Mouse (Mus musculus): ENCODE measurements around the gene Sltm.
"Not testable (repeated sequence)": the region's sequence is repeated elsewhere in the genome, so short reads cannot be mapped to it uniquely, and the experiment has no call there.

The Sltm gene

DNA sequence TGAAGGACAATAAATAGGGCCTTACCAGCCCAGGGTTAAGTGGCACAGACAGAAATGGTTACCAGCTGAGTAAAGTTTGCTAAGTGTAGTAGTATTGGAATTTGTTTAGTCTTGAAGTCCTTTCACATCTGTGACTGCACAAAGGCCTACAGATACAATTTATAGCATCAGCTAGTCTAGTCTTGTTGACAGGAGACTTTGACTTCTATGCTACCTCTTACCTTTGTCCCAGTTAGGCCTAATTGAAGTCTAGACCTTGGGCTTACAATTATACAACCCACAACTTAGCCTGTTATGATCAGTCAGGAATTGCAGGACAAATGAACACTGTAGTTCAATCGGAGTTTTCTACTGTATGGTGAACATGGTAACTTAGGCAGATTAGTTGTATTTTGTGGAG, 9.0 kb downstream of the Sltm start:
- DNase-seq (ENCODE audit: low spot score): no peak

DNA sequence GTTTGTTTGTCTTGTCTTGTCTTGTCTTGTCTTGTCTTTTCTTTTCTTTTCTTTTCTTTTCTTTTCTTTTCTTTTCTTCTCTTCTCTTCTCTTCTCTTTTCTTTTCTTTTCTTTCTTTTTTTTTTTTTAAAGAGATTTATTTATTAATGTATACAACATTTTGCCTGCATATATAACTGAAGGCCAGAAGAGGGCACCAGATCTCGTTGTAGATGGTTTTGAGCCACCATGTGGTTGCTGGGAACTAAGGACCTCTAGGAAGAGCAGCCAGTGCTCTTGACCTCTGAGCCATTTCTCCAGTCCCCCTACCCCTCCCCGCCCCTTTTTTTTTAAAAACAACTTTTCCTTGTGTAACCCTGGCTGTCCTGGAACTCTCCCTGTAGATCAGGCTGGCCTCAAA, 9.7 kb downstream of the Sltm start:
- not testable (repeated sequence) for DNase-seq (ENCODE audit: low spot score)

DNA sequence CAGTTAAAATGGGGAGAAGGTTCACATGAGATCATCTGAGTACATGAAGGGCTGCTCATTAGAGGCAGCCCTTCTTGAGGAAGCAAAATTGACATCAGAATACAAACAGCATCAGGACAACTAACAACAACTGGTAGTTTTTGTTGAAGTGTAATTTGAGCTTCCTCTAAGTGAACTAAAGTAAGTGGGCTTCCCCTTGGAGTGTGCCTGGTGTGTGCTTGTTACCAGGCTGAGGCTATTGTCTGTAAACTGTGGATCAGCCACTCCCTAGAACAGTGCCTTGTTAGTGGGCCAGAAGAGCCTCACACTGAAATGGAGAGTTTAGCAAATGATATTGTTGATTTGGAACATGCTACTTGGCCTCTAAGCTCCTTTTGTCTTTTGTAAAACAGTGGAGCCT, 12.9 kb downstream of the Sltm start:
- no peak for DNase-seq (ENCODE audit: low spot score)

DNA sequence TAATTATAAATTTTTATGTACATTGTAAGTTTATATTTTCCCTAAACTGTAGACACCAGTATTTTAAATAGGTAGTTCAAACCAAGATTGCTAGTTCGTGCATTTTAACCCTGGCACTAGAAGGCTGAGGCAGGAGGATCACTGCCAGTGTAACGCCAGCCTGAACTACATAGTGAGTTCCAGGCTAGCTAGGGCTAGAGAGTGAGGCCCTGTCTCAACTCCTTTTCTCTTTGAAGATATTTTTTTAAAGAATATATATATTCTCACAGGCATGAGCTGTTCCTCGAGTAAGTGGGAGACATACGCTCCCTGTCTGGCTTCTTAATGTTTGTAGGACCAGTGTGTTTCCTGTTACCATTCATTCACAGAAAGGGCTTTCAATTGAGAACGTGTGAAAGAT, 14.2 kb downstream of the Sltm start:
- DNase-seq (ENCODE audit: low spot score): no peak

DNA sequence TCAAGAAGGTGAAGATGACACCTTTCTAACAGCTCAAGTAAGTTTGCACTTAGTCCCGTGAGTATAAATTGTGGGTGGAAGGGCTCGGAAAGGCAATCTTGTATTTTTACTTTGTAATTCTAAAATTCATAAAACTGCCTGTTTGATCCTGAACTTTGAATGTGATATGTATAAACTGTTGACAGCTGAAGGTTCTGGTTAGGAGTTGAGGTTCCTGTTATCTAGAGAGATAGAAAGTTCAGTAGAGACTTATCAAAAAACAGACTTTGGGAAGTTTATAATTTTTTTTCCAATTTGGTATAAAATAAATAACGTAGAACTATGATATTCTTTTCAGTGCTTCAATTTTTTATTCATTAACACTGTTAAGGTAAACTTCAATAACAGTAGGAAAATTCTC, 20.3 kb downstream of the Sltm start:
- DNase-seq (ENCODE audit: low spot score): no peak

DNA sequence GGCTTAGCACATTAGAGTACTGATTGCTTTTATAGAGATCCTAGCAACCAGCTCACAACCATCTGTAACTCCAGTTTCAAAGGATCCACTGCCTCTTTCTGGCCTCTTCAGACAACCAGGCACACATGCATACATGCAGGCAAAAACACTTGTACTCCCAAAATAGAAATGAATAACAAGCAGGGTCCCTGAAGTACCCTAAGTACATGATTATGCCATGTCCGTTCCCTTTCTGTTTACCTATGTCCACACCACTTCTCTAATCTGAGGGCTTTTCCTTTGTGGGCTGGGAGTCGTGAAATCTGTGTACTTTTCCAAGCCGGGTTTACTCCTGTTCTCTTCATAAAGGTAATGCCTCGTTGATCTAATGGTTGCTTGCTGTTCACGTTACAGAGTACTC, 25.1 kb downstream of the Sltm start:
- no peak for DNase-seq (ENCODE audit: low spot score)

DNA sequence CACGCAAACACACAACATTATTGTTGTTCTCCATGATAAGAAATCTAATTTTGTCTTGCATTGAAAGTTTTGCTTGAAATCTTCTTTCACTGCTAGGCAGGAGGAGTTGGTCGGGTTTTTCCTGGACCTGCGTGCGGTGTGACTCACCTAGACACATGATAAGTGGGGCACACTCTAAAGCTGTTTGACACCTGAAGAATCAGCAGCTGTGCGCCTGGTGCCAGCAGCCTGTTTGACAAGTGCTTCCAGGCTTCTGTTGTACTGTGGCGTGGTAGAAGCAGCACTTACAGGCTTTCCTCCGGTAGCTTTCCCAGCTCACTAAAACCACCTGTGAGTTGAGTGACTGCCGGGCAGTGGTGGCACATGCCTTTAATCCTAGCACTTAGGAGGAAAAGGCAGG, 27.8 kb downstream of the Sltm start:
- DNase-seq (ENCODE audit: low spot score): no peak

DNA sequence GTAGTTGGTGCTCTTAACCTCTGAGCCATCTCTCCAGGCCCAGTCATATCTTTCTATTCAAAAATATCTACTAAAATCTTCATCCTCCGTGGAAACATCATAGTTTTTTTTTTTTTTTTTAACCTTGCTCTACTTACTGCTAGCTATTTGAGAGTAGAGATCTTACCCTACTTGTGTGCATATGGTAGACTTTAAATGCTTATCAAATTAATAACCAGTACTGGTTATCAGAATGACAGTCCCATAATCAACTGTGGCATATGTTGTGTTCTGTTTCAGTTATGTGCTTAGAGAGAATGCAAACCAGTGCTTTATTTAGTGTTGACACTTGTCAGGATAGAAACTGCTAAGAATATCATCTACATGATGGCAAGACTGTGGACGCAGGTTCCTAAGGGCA, 35.6 kb downstream of the Sltm start:
- no peak for DNase-seq (ENCODE audit: low spot score)

DNA sequence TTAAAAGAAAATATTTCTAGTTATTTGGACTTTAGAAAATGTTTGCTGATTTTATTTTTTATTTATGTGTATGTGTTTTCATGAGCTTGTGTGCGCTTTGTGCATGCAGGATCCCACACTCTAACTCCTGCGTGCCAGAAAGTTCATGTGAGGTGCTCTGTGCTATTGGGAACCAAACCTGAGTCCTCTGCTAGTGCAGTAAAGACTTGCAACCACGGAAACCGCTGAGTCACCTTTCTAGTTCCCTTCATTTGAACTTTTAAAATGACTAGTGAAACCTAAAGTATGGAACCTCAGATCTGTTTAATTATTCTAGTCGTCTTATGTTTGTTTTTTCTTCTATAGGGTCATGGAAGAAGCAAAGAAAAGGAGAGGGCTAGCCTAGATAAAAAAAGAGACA, 38.4 kb downstream of the Sltm start:
- DNase-seq (ENCODE audit: low spot score): no peak

DNA sequence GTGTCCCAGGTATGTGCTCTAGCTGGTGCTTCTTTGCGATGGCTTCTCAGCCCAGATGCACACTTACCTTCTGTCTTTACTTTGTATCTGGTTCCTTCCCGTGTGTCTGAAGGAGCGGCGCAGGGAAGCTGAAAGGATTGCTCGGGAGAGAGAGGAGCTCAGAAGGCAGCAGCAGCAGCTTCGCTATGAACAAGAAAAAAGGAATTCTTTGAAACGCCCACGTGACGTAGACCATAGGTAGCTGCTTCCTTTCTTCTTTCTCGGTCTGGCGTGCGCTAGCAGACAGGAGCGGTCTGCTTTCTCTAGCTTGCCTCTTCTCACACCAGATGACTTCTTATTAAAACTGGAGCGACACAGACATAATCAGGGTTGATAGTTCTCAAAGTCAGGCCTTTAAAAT, 42.1 kb downstream of the Sltm start:
- no peak for DNase-seq (ENCODE audit: low spot score)

DNA sequence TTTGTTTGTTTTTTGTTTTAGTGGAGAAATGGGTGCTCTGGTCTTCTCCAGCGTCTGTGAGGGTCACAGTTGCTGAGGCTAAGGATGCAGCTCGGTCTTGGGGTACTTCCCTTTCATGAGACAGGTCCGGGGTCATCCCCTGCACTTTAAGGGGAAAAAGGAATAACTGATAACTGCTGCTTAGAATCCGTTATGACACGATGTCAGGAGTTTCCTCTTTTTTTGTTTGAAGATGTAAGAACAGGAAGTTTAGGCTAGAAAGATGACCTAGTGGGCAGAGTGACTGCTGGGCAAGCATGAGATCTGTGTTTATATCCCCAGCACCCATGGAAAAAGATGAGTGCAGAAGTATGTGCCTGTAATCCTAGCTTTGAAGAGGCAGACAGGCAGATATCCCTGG, 42.6 kb downstream of the Sltm start:
- no peak for DNase-seq (ENCODE audit: low spot score)

DNA sequence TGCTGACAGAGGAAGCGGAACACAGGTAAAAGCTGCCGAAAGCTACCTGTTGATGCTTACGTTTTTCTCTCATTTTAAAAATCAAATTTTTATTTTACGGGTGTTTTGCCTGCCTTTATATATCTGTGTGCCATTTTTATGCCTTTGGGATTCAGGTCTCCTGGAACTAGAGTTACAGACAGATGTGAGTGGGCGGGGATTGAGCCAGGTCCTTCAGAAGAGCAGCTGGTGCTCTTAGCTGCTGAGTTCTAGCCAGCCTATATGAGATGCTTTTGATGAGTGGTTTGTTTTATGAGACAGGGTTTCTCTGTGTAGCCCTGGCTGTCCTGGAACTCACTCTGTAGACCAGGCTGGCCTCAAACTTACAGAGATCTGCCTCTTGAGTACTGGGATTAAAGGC, 44.6 kb downstream of the Sltm start:
- no peak for DNase-seq (ENCODE audit: low spot score)

DNA sequence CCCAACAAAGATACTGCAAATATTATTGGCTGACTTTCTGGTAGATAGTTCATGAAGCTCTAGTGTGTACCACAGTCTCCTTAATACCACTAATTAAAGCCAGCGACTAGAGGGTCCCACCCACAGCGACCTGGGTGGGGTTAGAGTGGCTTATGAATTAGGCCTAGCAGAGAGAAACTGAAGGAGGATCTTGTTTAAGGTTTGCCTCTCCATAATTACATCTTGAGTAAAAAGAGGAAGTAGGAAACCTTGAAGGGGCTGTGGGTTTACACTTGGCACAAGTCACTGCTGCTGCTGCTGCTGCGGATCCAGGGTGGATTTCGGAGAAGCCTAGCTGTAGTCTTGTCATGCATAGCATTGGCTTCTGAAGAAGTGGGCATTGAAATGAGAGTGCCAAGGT, 48.2 kb downstream of the Sltm start:
- DNase-seq (ENCODE audit: low spot score): no peak

DNA sequence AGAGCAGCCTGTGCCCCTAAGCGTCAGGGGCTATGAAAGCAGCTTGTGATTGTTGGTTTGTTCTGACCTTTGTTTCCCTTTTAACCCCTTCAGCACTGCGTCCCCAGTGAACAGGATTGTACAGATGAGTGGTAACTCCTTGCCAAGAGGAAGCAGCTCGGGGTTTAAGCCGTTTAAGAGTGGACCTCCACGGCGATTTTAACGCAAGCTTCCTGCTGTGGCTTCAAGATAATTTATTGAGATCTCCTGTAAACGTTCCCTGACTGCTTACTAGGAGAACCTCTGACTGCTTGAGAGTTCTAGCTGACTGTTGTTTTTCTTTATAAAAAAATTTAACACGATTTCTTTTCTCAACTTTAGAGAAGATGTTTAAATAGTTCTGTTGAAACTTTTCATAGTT, 48.9 kb downstream of the Sltm start:
- DNase-seq (ENCODE audit: low spot score): no peak

DNA sequence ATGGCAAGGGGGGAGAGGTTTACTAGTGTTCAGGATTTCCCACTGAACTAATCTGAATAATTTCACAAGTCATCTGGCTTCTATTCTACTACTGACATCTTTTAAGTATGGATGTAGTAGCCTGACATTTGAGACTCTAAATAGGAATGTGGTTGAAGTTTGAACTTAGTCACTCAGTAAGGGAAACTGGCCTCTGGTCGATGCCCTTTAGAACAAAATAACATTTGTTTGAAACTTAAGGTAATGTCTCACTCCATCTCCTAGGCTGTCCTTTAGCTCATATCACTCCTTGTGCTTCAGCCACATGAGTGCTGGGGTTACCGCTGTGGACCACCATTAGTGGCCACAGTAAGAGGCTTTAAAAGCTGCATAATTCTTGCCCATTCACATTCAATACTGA, 55.7 kb downstream of the Sltm start:
- DNase-seq (ENCODE audit: low spot score): no peak

DNA sequence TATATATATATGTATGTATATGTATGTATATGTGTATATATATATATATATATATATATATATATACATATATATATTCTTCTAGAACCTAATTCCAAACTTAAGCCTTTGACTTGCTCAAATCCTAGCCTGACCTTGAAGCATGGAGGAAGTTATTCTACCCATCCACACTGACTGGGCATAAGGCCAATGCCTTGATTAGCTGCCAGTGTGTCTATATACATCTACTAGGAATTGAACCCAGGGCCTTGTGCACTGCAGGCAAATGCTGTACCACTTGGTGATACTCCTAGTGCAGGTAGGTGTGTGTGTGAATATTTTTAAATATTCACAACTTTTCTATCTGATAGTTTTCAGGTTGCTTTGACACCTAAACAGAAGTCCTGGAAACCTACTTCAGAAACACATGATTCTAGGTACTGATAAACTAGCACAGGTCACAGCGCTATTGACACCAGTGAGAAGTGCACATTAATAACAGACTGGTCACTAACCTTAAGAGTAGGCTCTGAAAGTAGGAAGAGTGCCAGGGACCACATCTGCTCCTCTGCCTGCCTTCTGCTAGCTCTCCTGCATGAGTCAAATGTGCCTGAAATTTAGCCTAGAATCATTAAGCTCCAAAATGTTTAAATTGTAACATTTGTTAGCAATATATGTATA, 59.8 kb downstream of the Sltm start:
- no peak for DNase-seq (ENCODE audit: low spot score)

DNA sequence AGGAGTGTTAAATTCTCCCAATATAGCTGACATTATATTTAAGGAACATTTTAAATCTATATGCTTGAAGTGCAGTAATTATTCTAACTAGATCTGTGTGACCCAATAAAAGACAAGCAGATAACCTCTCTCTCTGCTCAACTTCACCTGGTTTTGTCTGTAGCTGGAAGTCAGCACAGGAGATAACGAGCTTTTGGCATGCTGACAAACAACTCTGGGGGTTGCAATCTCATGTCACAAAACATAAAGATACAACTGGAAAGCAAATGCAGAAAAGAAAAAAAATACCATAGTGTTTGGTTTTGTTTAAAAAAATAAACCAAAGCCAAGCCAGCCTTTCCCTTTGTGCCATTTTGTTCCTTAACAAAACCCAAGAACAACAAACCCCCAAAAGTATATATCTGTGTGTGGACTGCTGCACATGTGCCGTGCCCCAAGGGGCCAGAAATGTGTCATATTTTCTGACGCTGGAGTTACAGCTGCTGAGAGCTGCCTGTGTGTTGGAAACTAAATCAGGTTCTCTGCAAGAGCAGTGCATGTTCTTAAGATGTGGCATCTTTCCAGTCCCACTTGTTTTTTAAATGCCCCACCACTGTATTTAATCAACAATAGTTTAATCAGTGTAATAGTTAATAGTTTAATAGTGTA, 68.6 kb downstream of the Sltm start:
- no peak for DNase-seq (ENCODE audit: low spot score)

DNA sequence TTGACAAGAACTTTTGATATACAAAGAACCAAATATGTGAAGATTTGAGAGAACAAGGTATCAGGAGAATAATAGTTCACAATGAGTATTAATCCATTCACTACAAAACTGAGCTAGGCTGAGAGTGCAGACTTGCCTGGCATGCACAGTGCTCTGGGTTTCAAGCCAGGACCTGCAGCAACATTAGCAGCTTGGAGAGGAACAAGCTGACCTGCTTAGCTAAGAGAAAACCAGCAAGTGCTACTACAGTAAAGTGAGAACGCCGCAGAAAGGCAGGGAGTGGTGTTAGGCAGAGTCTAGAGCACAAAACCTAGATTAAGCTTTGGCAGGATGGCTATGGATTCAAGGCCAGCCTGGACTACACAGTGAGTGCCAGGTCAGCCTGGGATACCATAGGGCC, 87.2 kb downstream of the Sltm start:
- no peak for DNase-seq (ENCODE audit: low spot score)

DNA sequence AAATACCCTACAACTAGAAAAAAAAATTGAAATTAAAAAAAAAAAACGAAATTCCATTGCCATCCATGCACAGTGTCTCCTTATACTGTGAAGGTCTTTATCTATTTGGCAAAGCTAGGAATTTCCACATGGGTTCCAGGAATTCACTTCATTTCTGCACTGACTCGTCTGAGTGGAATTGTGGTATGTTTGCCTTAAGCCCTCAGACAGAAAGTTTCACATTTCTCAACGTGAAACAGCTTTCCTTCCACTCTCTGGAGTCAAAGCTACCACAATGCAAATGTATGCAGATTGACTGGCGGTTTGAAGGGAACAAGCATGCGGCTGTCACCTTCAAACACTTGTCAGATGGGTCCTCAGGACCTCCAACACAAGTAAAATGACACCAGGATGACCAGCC, 89.1 kb downstream of the Sltm start:
- no peak for DNase-seq (ENCODE audit: low spot score)

DNA sequence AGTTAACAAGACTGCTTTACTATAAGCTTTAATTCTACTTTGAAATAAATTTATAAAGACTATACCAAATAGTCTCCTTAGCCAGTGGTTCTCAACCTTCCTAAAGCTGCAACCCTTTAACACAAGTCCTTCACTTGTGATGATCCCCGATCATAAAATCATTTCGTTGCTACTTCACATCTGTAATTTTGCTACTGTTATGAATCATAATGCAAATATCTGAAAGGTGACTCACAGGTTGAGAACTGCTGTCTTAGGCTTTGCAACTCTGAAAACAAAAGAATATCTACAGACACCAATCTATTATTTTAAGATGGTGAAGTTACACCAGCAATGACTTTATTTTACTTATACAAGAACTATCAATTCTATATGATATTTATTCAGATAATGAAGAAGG, 94.2 kb downstream of the Sltm start:
- no peak for DNase-seq (ENCODE audit: low spot score)

Data from embryo, embryonic 10 days (tissue).